Mouse (Mus musculus) lung, adult 2 months (tissue): ENCODE results near the gene Yae1d1.

ENCODE experiments used
- CTCF ChIP-seq: fragments of 200-500 bp; IDR thresholded peaks from 2 replicates; pipeline ENCODE4 v1.5.1; 2011; ENCODE audit warnings: mild to moderate bottlenecking, low read length, control low read depth; ENCODE audit not compliant: insufficient read depth
- POLR2A ChIP-seq: fragments of 200-500 bp; IDR thresholded peaks from 2 replicates; pipeline ENCODE4 v1.6.1; 2011; ENCODE audit warnings: low read depth, mild to moderate bottlenecking, control low read depth, low read length, borderline replicate concordance; ENCODE audit errors: extremely low read depth

DNA sequence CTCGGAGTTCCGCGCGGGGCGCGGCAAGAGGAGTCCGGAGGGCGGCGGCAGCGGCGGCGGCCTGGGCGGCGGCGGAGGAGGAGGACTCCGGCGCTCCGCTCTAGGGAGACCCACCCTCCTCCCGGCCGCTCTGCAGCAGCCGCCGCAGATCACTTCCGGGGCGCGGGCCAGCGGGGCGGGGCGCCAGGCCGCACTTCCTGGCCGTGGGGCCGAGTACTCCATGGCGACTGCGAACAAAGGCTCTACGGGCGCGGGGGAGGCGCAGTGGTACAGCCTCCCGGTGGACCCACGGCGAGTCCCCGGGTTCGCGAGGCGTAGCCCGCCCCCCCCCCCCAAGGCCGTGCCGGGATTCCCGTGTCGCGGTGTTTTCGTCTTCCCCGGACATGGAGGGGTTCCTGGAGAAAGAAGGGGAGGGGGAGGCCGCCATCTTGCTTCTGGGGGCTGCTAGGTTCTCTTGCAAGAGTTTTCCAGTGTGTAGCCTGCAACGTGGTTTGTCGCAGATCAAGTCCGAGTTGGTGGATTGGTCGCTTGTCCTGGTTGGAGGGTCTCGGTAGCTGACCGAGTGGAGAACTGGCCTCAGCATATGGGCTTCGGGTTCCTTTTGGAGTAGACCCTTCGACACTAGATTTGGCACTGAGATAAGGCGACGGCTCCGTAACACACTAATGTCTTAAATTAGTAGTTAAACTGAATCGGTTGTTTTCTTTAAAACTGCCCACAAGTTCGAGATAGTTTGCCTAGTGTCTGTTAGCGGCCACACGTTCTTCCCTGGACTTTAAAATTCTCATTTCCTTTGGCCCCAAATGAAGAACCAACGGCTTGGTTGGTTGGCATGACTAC is 48.9 kb downstream of the Yae1d1 start, which contains the start of gene Rala:
- no peak for TF ChIP-seq CTCF
- TF ChIP-seq POLR2A: peak; percentile 79
